Mouse (Mus musculus): ENCODE data around the gene Nat8f6.
A peak's percentile ranks its signal among the peaks of the same experiment; 100 is the strongest.
"Not testable (repeated sequence)": the region's sequence is repeated elsewhere in the genome, so short reads cannot be mapped to it uniquely, and the experiment has no call there.

The Nat8f6 gene

DNA sequence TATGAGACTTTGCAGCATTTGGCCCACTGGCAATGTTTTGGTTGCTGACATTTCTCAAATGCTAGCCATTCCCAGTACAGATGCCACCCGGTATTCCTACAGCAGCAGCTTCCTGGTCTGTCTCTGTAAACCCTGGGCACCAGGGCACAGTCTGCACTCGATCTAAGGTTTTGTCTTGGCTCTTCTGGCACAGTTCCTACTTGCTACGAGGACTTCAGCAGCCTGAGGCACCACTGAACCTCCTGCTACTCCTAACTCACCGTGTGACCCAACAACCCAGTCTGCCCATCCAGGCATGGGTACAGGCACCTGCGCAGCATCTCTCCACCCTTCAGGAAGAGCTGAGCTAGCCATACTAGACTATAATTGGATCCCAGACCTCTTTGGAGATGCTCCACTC is 15.3 kb upstream of the Nat8f6 start:
- DNase-seq (ENCODE audit: low spot score in 2 of 2), result not testable (repeated sequence)

DNA sequence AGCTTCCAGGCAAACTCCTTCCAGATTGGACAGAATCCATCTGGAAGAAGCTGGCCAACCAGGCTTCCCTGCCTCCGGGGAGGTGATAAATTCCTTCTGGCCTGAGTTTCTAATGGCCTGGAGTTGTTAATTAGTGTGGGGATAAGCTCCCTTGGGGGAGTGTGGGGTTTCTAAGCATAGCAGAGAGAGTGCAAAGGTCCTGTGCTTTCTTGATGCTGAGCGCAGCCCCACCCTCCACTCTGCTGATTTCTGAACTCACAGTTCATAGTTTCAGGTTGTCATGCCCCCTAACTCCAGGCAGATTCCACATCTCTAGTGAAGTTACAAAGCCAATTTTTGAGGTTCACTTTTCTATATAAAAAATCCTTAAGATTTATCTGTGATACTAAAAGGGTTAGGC is 14.3 kb upstream of the Nat8f6 start:
- not testable (repeated sequence) for DNase-seq (ENCODE audit: low spot score in 2 of 2)

DNA sequence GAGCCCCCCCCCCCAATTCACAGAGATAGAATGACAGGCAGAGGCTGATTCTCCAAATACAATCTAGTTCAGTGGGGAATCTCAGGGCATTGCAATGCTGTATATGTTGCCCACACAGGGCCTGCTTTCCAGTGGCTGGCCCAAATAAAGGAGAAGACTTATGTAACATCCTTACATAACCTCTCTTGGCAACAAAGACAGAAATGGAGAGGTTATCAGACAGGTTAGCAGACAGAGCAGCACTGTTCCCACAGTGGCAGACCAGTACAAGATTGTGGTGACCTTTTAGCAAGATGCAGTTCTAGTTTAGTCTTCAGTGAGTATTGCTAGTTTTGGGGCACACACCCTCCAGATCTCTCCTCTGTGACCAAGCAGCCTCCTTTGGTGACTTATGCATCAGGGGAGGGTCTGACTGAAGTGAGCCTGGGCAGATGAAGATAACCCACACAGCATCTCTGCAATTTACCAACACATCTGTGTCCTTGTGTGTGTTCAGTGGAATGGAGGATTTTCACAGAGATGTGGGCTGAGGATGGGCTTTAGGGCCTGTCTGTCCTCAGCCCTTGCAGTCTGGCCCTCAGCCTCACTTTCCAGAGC is 13.8 kb upstream of the Nat8f6 start:
- not testable (repeated sequence) for DNase-seq (ENCODE audit: low spot score in 2 of 2)

DNA sequence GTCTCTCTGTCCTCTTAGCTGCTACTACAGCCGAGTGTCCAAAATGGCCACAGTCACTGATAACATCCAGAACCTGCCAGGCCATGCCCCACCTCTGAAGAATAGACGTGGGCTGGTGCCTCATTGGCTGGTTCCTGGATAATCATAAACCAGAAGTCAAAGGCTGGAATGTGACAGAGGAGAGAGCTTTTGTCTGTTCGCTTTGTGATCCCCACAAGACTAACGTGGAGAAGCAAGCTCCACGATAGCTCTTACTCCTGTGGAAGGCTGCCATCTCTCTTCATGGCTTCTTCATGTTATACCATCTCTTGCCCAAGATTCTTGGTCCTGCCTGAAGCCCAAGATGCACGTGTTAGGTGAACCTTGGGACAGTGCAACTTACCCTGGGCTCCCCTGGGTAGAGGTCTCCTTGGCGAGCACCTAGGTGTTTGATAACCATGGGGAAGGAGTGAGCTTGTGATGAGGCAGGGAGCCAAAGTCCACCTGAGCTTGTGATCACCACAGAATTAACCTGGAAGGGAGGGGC is 11.1 kb upstream of the Nat8f6 start, which contains the start of gene Nat8:
Nat8 (minus strand) TSS at position 287 of the 526 bp plus-strand sequence.
- no peak for DNase-seq (ENCODE audit: low spot score in 2 of 2)

DNA sequence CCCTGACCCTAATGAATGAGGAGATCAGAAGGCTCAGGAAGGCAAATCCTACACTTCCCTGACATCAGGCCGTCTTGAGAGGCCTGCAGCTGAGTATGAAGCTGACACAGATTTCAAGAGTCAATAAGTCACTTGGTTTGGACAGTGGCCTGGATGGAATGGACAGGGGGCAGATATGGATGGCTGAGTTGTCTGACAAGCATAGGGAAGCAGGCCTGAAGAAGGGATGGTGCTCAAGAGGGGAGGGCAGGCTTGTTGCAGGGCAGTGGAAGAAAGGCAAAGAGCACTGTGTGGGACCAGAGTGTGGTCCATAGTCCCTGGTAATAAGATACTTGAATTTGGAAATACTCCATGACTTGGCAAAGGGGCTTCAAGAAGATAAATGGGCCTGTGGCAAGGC is 8.7 kb upstream of the Nat8f6 start:
- no peak for DNase-seq (ENCODE audit: low spot score in 2 of 2)

DNA sequence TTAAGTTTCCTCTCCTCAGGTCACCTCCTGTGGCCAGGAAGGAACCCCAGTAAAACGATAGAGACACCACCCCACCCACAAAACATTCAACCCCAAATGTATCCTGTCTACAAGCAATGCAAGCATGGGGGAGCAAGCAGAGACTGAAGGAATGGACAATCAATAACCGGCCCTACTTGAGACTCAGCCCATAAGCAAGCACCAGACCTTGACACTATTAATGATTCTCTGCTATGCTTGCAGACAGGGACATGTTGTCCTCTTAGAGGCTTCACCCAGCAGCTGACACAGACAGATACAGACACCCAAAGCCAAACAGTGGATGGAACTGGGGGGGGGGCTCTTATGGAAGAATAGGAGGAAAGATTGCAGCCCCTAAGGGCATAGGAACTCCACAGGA is 5.1 kb upstream of the Nat8f6 start:
- no peak for DNase-seq (ENCODE audit: low spot score in 2 of 2)

DNA sequence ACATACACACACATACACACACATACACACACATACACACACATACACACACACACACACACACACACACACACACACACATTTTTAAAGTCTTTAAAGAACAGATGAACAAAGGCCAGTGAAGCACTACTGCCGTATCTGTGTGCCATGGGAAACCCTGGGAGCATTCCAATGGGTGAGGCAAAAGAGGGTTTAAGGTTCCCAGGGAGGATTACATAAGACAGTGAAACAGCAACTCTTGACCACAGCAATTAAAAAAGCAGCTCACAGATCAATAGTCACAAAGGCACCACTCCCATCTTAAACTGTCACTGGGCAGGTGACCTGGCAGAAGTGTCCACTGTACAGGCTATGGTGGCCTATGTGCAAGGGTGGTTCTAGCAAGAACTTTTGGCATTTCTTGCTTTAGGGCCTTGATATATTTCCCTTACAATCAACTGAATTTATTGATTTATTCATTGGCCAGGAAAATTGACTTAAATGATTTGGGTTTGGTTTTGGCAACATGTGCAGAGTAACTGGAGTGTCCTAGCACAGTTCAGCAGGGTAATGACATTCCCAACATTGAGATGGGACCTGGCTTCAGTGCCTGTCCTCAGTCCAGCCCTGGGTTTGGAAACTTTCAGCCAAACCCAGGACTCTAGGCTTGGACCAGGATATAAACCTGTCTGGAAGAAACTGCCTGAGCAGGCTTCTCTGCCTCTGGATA is 2.8 kb upstream of the Nat8f6 start:
- DNase-seq (ENCODE audit: low spot score in 2 of 2), result no peak

DNA sequence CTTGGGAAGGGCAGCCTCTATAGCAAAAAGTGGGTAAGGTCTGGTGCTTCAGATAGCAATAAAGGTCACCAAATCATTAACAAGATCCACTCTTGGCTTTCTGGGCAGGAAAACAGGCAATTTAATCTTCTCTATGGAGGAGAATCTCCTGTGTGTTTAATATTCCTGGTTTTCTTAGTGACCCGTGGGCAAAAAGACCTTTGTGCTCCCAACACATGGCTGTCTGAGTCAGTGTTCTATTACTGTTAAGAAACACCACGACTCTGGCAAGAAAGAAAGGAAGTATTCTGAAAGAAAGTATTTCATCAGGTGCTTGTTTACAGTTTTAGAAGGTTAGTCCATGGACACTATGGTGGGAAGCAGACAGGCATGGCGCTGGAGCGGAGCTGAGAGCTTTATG is 1.5 kb upstream of the Nat8f6 start:
- DNase-seq (ENCODE audit: low spot score in 2 of 2), result no peak

DNA sequence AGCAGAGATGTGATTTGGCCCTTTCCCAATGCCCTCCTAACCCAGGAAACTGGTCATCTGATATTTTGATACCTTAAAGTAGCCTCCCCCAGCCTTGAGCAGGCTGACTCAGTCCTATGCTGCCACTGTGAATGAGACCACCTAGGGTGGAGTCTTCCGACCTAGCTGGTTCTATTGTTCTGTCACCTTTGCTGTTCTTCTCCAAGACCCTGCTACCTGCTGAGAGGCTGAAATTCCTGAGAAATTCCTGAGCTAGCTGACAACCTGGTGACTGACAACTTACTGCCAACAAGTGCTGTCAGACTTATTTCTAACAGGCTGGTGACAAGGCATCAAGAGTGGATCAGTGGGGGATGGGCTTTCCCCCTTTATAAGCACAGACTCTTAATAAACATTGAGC is 2.4 kb downstream of the Nat8f6 start:
- no peak for DNase-seq (ENCODE audit: low spot score in 2 of 2)

DNA sequence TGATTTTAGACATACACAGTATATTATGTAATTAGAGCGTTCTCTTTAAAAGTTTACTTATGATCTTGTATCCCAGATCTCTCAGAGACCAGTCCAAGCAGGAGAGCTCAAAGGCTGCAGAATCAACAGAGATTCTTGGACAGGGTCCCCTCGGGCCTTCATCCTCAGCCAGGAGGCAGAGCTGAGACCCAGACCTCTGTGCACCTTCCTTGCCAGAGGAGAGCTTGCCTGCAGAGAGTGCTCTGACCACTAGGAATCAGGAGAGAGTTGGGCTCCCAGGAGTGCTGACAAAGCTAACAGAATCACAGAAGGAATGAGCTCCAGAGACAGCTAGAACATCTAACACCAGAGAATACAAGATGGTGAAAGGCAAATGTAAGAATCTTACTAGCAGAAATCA is 7.4 kb downstream of the Nat8f6 start:
- no peak for DNase-seq (ENCODE audit: low spot score in 2 of 2)

DNA sequence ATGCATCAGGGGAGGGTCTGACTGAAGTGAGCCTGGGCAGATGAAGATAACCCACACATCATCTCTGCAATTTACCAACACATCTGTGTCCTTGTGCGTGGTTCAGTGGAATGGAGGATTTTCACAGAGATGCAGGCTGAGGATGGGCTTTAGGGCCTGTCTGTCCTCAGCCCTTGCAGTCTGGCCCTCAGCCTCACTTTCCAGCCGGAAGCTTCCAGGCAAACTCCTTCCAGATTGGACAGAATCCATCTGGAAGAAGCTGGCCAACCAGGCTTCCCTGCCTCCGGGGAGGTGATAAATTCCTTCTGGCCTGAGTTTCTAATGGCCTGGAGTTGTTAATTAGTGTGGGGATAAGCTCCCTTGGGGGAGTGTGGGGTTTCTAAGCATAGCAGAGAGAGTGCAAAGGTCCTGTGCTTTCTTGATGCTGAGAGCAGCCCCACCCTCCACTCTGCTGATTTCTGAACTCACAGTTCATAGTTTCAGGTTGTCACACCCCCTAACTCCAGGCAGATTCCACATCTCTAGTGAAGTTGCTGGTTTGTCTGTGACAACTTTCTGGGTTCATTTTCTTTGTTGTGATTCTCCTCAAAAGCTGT is 9.7 kb downstream of the Nat8f6 start:
- not testable (repeated sequence) for DNase-seq (ENCODE audit: low spot score in 2 of 2)

DNA sequence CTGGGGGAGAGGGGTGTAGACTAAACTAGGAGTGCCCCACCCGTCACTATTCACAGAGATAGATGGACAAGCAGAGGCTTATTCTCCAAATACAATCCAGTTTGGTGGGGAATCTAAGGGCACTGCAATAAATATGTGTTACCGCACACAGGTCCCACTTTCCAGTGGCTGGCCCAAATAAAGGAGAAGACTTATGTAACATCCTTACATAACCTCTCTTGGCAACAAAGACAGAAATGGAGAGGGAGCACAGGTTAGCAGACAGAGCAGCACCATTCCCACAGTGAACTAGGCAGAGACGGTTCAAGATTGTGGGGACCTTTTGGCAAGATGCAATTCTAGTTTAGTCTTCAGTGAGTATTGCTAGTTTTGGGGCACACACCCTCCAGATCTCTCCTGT is 10.2 kb downstream of the Nat8f6 start:
- DNase-seq (ENCODE audit: low spot score in 2 of 2), result not testable (repeated sequence)

DNA sequence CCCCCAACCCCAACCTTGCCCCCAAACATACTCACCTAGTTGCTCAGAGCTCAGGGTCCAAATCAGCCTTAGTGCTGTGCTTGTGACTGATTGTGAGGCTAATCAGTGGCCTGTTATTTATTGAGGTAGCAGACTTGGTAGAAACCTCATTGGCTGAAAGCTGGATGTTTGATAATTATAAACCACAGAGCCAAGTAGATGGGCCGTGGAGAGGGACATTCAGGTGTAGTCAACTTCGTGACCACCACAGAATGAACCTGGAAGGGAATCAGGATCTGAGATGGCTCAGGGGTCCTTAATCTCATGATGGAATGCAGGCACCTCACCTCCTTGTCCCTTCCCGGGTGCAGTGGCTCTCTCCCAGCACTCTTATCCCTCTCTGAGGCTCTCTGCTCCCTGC is 11.0 kb downstream of the Nat8f6 start:
- not testable (repeated sequence) for DNase-seq (ENCODE audit: low spot score in 2 of 2)

DNA sequence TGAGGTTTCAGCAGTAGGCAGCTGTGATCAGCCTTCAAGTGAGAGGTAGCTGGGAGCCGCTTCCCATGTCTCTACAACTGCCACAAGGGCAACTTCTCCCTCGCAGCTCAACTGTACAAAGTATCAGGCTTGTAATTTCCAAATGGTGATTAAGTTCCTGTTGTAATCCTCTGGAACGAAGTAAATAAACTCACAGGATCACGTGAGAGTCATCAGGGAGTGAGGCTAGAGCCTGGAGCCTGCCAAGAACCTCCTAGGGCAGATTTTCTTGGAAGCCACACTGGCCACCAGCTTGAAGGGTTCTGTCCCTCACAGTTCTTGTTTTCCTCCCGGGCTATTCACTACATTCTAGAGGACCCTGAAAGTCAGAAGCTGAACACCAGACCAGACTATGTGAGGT is 17.6 kb downstream of the Nat8f6 start:
- DNase-seq (ENCODE audit: low spot score in 2 of 2), result not testable (repeated sequence)

DNA sequence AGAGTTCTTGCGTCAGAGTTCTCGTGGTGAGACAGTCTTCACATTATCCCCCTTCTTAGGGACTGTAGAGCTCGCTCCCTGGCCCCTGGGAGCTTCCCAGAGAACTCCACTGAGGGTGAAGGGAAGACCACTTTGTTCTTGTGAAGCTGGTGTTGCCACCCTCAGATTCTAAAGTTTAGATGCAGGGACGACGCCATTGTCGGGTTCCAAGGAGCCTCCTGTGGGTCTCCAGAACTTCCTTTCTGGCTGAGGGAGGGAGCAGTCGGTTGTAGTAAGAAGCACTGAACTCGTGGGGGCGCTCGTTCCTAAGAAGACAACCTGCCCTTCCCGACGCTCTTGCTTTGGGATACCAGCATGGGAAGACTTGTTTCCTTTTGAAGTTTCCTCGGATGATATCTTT is 55.2 kb downstream of the Nat8f6 start, which contains the start of gene Nat8f3:
Nat8f3 (minus strand) TSS at position 223 of the 400 bp plus-strand sequence.
- DNase-seq (ENCODE audit: low spot score in 2 of 2), result peak in 1 of 2 experiments; percentile 3

DNA sequence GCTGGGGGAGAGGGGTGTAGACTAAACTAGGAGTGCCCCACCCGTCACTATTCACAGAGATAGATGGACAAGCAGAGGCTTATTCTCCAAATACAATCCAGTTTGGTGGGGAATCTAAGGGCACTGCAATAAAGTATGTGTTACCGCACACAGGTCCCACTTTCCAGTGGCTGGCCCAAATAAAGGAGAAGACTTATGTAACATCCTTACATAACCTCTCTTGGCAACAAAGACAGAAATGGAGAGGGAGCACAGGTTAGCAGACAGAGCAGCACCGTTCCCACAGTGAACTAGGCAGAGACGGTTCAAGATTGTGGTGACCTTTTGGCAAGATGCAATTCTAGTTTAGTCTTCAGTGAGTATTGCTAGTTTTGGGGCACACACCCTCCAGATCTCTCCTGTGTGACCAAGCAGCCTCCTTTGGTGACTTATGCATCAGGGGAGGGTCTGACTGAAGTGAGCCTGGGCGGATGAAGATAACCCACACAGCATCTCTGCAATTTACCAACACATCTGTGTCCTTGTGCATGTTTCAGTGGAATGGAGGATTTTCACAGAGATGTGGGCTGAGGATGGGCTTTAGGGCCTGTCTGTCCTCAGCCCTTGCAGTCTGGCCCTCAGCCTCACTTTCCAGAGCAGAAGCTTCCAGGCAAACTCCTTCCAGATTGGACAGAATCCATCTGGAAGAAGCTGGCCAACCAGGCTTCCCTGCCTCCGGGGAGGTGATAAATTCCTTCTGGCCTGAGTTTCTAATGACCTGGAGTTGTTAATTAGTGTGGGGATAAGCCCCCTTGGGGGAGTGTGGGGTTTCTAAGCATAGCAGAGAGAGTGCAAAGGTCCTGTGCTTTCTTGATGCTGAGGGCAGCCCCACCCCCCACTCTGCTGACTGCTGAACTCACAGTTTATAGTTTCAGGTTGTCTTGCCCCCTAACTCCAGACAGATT is 57.4 kb downstream of the Nat8f6 start:
- not testable (repeated sequence) for DNase-seq (ENCODE audit: low spot score in 2 of 2)

DNA sequence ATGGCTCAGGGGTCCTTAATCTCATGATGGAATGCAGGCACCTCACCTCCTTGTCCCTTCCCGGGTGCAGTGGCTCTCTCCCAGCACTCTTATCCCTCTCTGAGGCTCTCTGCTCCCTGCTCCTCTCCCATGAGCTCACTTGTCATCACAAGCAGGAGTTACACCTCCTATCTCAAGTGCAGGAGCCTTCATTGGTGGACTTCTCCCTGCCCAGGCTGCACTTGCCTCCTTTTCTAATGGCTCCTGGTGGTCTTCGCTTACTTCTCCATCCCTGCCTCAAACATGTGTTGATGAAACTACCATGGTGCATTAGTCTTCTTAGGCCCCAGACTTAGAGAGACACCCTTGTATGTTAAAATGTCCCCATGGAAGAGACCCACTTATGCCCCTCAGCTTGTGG is 58.1 kb downstream of the Nat8f6 start:
- DNase-seq (ENCODE audit: low spot score in 2 of 2), result not testable (repeated sequence)
